Mouse (Mus musculus): ENCODE measurements around the gene B4galt1.
A peak's percentile ranks its signal among the peaks of the same experiment; 100 is the strongest.

The B4galt1 gene

DNA sequence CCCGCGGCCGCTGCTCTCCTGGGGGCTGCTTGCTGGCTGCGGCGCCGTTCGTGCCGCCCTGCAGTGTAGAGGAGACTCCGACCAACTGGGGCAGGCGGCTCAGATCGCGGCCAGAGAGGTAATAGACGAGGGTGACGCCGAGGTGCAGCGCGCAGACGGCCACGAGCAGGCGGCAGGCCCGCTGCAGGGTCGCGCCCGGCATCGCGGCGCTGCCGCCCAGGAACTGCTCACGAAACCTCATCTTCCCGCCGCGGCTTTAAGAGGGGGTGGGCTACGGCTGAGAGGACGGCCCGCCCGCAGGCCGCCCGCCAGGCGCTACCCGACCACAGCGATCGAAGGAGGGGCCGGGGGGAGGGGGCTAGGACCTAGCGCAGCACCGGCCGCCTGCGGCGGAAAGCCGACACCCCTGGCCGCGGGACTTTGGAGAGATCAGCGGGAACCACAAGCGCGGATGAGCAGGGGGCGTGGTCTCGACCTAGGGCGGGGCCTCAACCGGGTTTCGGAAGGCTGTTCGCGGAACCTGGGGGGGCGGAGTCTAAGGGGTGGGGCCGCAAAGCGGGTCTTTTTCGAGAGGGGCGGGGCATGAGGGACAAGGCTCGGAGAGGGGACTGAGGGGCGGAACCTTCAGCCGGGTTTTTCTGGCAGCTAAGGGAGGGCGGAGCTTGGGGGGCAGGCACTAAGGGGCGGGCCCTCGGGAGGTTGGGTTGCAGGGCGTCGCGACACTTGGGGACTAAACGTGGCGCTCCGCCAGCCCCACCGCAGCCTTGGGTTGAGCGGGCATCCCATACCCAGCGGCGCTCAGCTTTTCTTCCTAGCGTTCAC lies at the start of gene B4galt1:
Gene B4galt1 (minus strand): TSS at position 441 of the 822 bp plus-strand sequence.
- DNase-seq, result peak; percentile 100

DNA sequence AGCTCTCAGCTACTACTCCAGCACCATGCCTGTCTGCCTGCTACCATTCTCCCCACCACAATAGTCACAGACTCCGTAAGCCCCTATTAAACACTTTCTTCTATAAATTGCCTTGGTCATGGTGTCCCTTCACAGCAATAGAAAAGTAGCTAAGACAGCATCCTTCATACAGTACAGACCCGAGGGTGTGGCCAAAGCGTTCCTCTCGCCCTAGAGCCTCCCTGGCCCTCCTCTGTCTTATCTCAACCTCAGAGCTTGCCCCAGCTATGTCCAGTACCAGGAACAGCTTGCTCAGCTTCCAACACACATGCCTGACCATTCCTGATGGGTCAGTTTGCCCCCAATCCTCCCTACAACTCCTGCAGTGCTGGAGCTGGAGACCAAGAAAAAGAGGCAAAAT lies 46.8 kb upstream of the B4galt1 start:
- peak; percentile 32 for DNase-seq

DNA sequence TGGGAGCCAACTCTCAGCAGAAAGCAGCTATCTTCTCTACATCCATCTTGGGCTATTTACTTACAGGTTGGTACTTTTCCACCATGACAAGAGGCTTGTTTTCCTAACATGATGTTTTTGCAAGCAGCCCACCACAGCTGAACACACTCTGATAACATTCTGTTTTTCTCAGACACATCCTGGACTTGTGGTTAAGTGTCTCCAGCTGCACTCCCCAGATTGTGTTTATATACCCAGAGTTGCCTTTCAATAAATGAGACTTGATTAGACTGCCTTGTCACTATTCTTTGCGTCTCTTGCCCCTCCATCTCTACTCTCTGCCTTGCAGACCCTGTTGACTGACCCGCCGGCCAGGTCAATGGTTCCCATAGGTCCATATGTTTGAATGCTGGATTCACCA lies 46.3 kb upstream of the B4galt1 start:
- no peak for DNase-seq

DNA sequence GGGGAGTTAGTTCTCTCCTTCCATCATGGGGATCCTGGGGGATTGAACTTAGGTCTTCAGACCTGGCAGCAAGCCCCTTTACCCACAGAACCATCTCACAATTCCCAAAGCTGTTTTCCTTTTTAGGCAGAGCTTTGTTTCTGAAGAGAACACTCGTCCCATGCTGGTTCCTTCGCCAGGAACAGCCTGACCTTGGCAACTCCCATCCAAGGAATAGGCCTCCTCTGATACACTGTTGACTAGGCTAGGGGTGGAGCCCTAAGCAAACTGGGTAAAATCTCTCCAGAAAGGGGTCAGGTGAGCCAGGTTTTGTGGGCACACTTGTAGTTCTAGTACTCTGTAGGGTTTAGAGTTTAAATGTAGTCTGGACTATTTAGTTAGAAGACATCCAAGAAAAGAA lies 45.5 kb upstream of the B4galt1 start:
- DNase-seq, result no peak

DNA sequence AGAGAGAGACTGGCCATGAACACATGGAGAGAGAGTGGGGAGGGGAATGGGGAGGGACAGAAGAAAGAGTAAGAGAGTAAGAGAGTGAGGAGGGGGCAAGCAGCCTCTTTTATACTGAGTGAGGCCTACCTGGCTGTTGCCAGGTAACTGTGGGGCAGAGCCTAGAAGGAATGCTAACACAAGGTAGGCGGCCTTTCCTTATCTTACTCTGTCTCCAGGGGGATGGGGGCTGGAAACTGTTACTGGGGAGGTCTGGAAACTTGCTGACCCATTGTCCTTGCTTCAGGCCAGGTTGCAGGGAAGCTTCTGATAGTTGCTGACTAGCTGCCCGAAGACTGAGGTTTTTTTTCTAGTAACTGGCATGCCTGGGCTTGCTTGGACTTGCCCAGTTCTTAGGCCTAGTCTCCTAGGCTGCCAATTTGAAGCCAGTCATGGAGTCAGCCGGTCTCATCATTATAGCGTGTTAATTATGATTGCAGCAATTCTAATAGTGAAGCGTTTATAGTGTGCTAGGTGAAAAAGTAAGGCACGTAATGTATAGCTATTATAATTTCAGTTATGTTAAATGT lies 44.8 kb upstream of the B4galt1 start:
- DNase-seq, result no peak

DNA sequence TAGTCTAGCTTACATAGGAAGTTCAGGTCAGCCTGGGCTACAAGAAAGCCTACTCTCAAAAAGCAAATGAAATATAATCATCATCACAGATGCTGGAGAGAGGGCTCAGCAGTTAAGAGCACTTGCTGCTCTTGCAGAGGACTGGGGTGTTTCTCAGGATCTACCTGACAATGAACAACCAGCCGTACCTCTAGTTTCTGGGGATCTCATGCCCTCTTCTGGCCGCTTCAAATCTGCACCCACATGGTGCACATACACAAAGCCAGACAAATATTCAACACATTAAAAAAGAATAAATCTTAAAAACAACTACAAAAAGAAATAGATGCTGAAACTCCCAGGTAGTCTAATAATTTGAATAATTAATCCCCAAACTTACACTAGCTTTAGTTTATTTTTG lies 41.8 kb upstream of the B4galt1 start:
- no peak for DNase-seq

DNA sequence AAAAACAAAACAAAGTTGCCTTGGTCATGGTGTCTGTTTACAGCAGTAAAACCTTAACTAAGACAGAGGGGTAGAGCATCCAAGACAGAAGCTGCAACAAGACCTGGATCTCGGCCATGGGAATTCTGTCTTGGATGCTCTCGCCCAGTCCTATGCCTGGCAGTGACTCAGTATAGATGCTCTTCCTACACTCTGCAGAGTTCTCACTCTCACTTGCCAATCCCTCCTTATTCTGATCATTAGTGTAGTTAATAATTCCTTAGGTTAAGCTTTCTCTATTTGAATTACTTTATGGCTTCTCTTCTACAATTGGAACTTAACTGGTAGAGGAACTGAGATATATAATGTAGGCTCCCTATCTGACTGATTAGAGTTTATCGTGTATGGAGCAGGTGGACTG lies 41.3 kb upstream of the B4galt1 start:
- no peak for DNase-seq

DNA sequence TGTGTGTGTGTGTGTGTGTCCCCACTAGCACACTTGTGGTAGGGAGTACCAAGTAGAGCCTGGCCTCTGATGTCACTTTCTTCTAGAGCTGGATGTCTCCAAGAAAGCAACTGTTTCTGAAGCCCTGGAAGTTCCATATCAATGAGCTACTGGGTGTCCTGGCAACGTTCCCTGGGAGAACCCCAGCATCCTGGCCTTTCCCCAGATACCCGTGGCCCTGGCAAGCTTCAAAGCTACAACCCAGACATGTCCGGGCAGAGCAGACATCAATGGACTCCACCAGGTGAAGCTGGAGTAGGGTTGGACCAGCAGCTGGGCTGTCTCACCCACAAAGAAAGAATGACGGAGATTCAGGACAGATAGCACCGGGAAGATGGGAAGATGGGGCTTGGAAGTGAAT lies 37.4 kb upstream of the B4galt1 start:
- no peak for DNase-seq

DNA sequence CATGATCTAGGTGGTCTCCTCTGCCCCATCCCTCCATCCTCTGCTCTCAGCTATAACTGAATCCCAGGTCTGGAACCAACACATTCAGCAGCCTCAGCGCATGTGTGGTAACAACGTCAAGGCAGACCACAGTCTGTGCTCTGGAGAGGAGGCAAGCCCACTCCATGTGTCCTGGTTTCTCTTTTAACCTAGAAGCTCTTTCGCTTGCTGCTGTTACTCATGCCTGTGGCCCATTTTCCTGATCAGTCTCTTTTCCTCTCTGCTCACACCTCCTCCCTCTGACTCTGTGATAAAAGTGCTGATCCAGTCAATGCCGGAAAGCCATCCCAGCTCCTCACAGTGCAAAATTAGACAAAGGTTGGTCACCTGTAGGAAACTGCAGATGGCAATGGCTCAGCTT lies 36.2 kb upstream of the B4galt1 start:
- DNase-seq, result no peak

DNA sequence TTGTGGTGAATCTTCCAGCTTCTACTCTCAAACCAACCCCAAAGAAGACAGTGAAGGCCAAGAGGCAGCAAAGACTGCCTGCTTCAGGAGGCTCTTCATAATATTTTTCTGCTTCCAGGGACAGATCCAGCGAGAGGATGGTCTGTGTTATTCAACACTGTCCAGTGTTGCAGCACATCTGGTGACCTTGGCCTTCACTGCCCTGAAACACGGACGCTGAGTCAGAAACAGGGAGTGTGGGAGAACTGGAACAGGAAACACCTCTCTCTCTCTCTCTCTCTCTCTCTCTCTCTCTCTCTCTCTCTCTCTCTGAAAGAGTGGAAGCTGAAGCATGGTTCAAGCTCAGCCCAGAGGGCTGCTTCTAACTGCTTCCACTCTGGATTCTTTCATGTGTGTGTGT lies 35.4 kb upstream of the B4galt1 start:
- DNase-seq, result no peak

DNA sequence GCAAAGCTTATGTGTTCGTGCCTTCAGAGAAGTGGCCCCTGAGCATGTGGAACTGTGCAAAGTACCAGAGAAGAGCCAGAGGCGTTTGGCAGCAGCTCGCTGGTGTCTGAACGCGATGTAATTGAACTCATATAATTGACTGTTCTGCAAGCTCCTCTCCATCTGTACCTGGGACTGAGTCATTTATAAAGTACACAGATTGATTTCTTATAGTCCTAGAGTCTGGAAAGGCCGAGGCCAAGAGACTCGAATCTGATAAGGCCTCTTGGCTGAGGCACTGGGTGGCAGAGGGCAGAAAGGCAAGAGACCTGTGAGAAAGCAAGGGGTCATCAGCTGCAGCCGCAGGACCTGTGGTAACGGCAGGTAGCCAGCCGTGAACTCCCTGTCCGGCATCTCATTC lies 35.0 kb upstream of the B4galt1 start:
- DNase-seq, result no peak

DNA sequence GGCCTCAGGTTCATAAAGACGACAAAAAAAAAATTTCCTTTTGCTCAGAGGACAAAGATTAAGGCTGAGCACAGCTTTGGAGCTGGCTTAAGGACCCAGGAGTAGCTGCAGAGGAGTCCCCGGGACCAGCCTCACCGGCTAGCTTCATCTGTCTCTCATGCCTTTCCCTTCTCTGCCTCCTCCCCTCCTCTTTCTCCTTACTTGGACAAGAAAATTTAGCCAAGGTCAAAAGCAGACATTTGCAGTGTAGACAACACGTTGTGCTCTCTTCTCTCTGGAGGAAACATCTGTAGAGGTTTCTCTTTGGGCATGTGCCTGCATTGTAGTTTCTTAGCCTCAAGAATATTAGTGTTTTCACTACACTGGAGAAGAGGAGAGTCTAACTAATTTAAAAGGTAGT lies 32.1 kb upstream of the B4galt1 start:
- no peak for DNase-seq

DNA sequence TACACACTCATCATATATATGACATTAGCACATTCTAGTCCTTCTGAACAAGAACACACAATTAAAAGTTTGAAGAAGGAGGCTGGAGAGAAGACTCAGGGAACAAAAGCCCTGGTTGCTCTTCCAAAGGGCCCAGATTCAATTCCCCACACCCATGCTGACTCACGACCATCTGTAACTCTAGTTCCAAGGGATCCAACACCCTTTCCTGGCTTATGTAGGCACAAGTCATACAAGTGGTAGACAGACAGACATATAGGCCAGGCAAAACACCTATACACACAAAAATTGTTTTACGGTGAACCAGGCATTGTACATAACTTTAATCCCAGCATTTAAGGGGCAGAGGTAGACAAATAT lies 31.3 kb upstream of the B4galt1 start:
- no peak for DNase-seq

DNA sequence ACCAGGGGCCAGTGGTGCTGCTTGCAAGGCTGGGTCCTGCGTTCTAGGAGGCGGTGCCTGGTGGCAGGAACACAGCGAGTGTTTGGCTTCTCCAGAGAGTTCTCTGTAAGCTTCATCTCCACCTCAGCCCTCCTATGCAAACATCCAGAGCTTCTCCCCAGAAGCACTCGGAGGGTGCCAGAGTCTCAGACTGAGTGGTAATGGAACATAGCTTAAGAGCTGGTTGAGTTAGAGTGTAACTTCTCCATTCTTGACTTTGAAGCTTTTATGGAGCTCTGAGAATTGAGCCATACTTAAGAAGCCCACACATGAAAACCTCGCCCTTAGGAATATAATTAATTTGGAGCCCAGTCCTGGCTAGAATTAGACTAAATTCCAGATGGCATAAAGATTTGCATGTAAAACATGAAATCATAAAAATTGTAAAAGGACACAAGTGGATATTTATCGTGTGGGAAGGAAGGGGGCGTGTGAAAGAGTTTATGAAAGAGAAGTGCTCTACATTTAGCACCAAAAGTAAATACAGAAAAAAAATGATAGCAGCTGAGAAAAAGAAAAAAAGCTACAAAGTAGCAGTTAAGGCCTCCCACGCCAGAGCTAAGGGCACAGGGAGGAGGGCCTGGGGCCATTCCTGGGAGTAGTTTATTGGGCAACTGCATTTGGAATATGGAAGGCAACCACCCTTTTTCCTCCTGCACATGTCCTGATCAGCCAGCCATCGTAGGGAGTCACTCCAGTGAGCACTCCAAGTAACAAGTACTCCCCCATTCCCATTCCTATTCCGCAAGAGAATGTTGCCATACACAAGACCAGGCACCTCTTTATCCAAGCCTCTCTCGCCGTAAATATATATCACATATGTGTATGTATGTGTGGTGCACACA lies 30.7 kb upstream of the B4galt1 start:
- no peak for DNase-seq

DNA sequence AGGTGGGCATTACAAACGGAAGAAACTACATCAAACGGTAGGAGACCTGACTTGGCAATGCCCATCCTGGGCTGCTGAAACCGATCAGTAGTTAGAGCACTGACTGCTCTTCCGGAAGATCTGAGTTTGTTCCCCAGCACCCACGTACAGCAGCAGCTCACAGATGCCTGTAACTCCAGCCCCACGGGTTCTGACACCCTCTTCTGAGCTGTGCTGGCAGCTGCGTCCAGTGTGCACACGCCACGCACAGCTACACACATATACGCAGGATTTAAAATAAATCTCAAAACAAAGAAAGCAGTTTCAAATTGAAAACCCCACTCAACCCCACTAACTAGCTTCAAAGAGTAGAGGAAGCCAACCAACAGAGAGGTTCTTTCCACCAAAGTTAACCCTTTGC lies 29.4 kb upstream of the B4galt1 start:
- no peak for DNase-seq

DNA sequence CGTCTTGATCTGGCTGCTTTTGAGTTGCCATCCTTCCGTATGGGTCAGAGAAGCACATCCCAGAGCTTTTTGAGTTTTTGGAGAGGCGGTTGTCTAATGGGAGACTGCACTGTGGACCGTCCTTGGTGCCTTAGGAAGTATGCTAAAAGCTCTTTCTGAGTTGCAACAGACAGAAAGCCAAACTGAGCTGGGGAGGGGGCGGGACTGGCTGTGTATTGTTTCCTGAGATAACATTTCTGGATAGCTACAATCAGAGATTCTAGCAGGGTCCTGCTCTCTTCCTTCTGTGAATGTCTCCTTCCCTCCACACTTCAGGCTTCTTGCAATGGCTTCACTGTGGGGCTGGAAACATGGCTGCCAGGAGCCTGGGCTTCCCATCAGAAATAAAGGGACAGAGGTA lies 23.7 kb upstream of the B4galt1 start:
- peak; percentile 15 for DNase-seq

DNA sequence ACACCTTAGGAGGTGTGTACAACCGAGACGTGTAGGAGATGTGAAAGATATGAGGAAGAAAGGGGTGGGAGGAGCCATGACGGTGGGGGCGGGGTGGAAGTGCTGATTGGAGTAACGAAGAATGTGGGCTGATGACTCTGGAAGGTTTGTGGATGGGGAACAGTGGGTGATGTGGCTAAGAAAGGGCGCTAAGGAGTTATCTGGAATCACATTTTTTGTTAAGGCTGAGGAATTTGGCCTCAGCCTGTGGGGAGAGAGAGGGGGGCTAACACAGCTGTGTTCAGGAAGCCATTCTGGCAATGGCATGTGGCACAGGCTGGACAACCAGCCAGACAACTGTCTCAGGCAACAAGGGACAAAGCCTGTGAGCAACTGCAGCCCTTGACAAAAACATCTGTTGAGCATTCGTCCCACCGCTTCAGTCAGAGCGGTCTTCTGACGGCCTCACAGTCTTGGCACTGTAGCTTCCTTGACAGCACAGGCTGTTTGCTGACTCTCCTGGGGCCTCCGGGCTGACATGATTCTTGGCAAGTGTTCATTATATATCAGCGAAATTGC lies 23.1 kb upstream of the B4galt1 start:
- peak; percentile 72 for DNase-seq

DNA sequence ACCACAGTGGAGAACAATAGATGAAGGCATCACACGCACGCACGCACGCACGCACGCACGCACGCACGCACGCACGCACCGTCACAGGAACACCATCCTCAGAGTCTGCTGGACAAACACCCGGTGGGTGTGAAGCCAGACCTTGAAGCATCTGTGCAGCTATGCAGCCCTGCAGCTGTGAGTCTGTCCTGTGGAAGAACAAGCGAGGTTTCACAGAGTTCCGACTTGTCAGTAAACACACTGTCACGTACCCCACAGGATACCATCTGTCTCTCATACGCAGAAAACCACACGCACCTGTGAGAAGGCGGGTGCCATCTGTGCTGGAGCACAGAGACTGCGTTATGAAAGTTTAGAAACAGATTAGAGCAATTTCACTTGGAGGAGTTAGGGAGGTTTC lies 22.0 kb upstream of the B4galt1 start:
- DNase-seq, result no peak

DNA sequence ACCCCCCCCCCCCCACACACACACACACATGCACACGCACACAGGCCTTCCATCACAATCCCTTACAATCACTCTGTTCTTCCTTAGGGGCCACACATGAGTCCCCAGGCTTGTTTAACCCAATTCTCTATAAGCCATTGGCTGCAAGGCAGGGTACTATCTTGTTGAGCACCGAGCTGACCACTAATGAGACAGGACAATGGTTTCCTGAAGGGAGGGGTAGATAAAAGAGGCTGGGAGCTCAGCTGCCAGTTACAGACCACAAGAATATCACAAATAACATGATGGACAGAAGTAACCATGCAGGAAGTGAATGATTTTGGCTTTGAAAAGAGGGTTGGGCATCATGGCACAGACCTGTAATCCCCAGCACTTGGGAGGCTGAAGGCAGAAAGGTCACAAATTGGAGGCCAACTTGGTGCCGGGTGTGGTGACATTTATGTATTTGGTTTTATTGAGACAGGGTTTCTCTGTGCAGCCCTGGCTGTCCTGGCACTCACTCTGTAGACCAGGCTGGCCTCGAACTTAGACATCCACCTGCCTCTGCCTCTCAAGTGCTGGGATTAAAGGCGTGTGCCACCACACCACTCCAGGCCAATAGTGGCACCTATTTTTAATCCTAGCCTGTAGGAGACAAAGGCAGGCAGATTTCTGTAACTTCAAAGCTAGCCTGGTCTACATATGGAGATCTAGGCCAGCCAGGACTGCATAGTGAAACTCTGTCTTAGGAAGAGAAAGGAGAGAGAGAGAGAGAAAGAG lies 21.2 kb upstream of the B4galt1 start:
- DNase-seq, result no peak

DNA sequence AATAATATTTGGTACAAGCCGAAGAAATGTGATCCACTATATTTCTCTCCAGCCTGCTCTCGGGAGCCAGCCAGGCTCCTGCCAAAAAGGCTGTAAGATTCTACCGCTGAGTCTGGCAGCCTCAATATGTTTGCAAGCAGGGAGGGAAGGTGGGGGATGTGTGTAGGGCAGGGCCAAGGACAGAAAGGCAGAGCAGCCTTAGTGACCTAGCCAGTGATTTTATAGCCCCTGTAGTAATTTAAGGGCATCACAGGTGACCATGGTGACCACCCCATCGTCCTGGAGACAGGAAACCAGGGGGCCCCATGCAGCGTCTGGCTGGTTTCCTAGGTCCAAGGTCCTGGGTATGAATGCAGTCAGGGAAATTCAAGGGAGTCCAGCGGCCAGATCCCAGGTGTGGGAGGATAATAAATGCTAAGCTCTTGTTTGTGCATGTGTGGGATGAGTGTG lies 20.4 kb upstream of the B4galt1 start:
- peak; percentile 19 for DNase-seq

DNA sequence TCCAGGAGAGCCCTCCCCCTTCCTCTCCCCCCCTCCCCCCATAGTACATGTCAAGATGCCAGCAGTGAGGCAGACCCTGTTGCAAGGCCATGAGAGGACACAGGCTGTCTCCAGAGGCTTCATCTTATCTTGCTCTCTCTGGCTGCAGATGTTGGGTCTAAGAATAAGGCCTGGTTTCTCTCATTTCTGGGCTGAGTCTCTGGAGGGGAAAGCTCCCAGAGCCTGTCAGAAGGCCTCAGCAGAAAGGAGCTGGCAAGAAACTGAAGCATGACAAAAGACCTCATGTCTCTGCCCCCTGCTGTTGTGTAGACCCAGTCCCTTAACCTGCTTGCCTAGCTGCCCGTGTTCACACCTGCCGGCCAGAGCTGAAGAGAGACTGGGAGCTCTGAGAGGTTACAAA lies 19.5 kb upstream of the B4galt1 start:
- peak; percentile 18 for DNase-seq

DNA sequence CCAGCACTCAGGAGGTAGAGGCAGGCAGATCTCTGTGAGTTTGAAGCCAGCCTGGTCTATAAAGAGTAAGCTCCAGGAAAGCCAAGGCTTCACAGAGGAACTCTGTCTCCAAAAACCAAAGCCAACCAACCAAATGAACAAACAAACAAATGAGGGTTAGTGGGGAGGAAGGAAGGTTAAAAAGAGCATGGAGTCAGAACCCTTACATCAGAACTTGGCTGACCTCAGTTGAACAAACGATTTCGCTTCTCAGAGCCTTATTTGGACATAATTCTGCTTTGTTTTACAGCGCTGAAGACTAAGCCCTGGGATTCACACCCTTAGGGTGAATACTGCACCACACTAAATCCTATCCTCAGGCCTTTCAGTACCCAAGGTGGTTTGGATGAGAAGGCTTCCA lies 18.3 kb upstream of the B4galt1 start:
- DNase-seq, result no peak

DNA sequence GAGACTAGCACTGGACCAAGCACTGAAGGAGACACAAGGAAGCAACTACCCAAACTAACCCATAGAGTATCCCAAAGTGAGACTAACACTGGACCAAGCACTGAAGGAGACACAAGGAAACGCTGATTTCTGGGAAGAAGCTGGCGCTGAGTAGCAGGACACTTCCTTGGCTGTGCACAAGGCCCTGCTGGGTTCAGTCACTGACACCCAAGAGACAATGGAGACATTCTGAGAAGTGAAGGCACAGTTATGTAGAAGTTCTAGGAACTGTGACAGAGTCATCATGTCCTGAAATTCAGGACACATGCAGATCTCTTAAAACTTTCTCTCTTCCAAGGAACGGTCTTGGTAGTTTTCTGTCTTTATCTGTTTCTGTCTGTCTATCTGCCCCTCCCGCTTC lies 16.4 kb upstream of the B4galt1 start:
- DNase-seq, result no peak
